Mouse (Mus musculus) brain, adult 2 months (tissue): ENCODE results near the gene Fastk.
A peak's percentile ranks its signal among the peaks of the same experiment; 100 is the strongest.

Experiments
- DNase-seq: peaks from one replicate; pipeline ENCODE4 v3.0.0; 2011; ENCODE audit warnings: low read depth, low spot score

Fastk gene

GRCm38 (mm10) chr5:24453283-24453984, 8.3 kb upstream of the Fastk start:
- peak; percentile 92 for DNase-seq

DNA sequence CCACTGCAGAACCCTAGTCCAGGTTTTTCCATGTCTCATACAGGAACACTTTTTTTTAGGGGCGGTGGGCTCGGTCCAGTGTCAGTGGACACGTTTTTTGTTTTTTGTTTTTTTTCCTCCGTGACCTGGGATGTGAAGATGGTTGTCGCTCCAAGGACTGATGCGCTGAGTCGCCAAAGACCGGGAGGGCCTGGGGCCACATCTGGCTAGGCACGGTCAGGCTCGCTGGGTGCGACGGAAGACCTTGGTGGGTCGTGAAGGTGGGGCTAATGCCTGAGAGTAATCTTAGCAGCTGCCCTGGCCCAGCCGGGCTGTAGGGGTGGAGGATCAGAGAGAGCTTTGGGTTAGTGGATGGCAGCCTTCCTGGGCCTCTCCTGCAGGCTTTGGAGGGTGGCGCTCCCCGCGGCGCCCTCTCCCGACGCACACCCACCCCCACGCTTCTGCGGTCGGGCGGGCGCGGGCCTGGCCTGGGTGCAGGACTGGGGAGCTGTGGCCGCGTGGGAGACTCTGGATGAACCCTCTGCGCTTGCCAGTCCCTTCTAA, 7.7 kb upstream of the Fastk start:
- peak; percentile 68 for DNase-seq

GRCm38 (mm10) chr5:24452030-24452690, 7.1 kb upstream of the Fastk start, which contains the start of gene Agap3:
Gene Agap3 (plus strand): TSS chr5:24452177.
- DNase-seq, result peak; percentile 64

- peak; percentile 96 for DNase-seq
Measured at GRCm38 (mm10) chr5:24451264-24452029, 6.4 kb upstream of the Fastk start.

DNA sequence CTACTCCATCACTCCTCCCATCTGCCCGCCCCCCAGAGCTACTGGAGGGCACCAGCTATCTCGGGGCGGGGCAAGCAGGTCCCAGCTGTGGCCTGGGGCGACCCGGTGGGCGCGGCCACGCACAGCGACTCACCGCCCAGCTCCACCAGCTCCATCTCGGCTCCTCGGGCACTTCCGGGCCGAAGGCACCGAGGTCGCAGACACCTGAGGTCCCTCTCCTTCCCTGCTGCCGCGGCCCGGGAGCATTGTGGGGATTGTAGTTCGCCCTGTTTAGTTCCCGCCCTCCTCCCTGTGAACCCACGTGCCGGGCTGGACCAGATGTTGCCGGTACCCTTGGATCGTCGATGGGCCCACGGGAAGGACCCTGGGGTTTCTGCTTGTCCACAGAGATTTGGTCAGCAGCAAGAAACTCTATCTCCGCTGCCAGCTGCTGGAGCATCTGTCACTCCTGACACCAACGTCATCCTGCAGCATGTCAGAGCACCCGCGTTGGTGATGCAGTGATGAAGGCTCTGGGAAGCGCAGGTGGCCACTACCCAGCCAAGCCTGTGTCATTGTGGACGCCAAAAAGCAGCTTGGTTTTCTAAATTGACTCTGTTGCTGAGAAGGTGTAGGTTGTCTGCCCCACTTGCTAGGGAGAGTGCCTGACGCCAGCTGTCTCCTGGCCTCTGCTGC, 2.7 kb upstream of the Fastk start, which contains the start of gene Tmub1:
Gene Tmub1, minus strand, starts transcription at position 231 of the 675 bp plus-strand sequence.
- peak; percentile 92 for DNase-seq

DNA sequence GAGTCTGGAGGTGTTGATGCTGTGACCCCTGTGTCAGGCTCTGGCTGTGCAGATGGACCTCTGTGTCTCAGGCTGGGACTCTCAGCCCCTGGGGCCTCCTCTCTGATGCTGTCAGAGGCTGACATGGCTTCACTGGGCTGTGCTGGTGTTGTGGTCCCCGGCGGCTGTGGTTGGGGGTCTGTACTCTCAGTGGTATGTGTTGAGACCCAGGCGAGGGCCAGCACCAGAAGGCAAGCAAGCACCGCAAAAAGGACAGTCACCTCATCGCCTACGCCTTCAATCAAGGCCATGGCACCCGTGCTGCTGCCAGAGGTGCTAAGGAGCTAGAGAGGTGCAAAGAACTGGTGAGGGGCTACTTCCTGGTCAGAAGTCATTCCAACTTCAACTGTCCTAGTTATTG, 1.5 kb upstream of the Fastk start:
- DNase-seq, result no peak

DNA sequence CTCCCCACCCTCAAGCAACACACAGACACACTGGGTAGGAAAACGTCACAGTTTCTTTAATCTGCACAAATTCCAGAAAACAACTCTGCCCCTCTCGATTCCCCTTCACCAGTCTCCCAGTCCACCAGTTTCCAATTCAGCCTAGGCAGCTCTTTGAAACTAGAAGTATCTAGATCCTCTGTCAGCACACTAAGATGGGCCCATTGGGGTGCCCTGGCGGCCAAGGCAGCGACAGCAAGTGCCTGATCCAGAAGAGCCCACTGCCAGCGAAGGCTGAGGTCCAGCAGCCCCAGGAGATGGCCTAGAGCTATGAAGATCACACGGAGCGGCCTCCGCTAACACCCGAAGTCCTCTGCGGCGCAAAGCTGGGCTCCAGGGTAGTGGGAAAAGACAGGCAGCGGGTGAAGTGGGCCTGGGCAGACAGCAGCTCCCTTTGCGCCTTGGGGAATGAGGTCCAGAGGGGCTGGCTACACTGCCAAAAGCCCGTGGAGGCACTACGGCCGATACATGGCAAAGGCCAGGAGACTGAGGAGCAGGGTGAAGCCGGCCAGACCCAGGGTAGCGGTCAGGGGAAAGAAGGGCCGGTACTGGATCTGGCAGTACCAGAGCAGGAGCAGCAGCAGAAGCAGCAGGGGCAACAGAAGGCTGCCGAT, 467 bp upstream of the Fastk start:
- DNase-seq, result no peak

DNA sequence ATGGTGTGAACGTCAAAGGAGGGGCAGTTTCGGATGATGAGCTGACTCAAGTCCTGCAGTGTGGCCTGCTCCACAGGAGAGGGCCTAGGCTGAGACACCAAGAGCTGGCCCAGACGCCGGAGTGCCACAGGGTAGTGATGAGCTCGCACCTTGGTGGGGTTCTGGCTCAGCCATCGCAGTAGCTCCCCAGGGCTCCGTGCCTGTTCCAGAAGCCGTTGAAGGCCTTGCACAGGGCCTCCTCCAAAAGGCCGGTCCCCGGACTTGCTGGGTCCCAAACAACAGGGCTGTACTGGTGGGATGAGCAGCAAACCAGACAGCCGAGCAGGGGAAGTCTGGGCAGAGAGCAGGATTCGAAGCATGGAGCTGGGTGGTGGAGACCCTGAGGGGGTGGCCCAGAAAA, 1.2 kb downstream of the Fastk start:
- no peak for DNase-seq

GRCm38 (mm10) chr5:24443204-24443603, 1.9 kb downstream of the Fastk start:
- DNase-seq, result no peak

GRCm38 (mm10) chr5:24442029-24442428, 3.1 kb downstream of the Fastk start:
- no peak for DNase-seq

- DNase-seq, result no peak
Measured at GRCm38 (mm10) chr5:24441187-24441586, 3.9 kb downstream of the Fastk start.

- no peak for DNase-seq
Measured at GRCm38 (mm10) chr5:24433993-24434392, 11.1 kb downstream of the Fastk start.

DNA sequence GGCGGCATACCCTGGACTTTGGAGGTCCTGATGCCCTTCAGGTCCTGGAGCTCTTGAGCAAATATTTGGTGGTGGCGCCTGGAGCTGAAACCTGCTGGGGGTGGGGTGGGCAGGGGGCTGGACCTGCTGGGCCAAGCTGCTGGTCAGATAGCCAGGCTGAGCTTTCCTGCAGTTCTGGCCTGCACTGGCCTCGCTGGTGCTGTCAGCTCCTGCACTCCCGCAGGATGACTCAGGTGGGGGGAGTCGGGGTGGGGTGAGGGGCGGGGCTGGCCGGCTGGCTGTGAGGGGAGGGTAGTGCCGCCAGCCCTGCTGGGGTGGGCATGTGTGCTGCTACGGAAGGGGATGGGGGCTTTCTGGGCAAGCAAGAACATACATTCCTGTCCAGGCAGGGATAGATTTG, 16.5 kb downstream of the Fastk start:
- DNase-seq, result no peak

GRCm38 (mm10) chr5:24427981-24428402, 17.1 kb downstream of the Fastk start:
- no peak for DNase-seq

GRCm38 (mm10) chr5:24427285-24427633, 17.8 kb downstream of the Fastk start:
- no peak for DNase-seq

GRCm38 (mm10) chr5:24426556-24427284, 18.4 kb downstream of the Fastk start:
- no peak for DNase-seq

GRCm38 (mm10) chr5:24426037-24426432, 19.1 kb downstream of the Fastk start:
- DNase-seq, result no peak

DNA sequence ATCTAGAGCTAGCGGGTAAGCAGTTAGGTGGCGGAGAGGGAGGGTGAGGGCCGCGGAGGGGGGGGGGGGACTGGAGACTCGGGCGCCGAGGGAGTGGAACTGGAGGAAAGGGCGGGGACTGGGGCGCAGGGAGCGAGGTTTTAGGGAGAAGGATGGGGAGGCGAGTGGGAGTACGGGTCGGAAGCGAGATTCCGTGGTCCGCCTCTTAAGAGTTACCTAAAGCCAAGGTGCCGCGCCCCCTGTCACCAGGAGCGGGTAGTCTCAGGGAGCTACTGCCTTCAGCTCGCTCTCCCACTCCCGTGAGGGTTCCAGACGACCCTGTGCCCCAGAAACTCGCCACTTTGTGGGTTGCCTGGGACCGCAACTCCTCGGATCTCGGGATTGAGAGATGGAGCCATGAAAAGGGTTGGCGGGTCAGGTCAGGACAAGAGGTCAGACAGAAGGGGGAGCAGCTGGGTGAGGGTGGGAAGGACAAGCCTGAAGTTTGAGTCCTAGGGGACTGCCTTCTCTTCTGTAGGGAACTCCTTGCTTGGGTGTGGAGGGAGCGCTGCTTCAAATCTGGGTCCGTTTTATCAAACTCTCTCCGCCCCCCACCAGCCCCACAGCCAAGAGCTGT, 19.6 kb downstream of the Fastk start:
- no peak for DNase-seq

DNA sequence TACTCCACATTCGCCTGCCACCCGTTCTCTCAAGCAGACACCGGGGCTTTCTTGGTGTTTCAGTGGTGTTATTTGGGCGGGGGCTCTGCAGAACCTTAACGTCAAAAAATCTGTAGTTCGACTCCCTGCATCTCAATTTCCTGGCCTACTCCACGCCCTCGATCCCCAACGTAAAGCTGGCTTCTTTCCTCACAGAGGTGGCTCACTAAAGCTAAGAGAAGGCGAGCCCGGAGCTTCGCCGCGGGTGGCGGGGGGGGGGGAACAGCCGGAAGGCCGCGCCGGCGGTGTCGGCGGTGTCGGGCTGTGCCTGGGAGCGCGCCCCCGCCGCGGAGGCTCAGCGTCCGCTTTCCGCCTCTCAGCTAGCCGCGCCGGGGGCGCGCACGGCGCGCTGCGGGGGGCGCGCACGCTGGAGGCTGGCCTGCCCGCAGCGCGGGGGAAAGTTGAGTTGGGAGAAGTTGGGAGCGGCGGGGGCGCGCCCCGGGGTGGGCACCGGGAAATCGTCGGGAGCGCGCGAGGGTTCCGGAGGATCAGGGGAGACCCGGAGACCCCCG, 20.2 kb downstream of the Fastk start:
- DNase-seq, result peak; percentile 92
